Mouse (Mus musculus) small intestine, adult 2 months (tissue): ENCODE measurements around the gene Numbl.

Experiments used
- CTCF ChIP-seq: fragments of 200-500 bp; IDR thresholded peaks from 2 replicates; pipeline ENCODE4 v1.5.1; 2012; ENCODE audit warnings: low read depth, mild to moderate bottlenecking, control low read depth, inconsistent platforms, low read length, moderate library complexity, mixed read lengths; ENCODE audit not compliant: insufficient replicate concordance, insufficient read length; ENCODE audit errors: extremely low read depth
- POLR2A ChIP-seq: fragments of 200-500 bp; IDR thresholded peaks from 2 replicates; pipeline ENCODE4 v1.6.1; 2012; ENCODE audit warnings: low read depth, mild to moderate bottlenecking, control low read depth, inconsistent platforms, low read length, moderate library complexity

DNA sequence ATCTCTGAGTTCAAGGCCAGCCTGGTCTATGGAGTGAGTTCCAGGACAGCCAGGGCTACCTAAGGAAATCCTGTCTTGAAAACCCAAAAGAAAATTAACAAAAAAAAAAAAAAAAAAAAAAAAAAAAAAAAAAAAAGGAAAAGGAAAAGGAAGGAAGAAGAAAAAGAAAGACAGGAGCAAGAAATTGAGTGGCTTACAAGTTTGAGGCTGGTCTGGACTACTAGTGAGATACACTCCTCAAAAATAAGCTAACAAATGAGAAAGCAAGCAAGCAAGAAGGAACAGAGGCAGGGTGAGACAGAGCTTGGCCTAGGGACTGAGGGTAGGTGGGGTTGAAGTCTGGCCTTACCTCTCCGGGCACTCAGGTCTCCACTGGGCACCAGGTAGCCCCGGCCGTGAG lies 51.6 kb downstream of the Numbl start:
- no peak for TF ChIP-seq CTCF
- TF ChIP-seq POLR2A: no peak
